Mouse (Mus musculus) cerebellum, adult 2 months (tissue): ENCODE data around the gene Sec24b.

Experiments
- CTCF ChIP-seq: fragments of 200-500 bp; IDR thresholded peaks from 2 replicates; pipeline ENCODE4 v1.5.1; 2011; ENCODE audit warnings: low read depth, mild to moderate bottlenecking, control low read depth, low read length, moderate library complexity, borderline replicate concordance; ENCODE audit not compliant: insufficient read depth
- POLR2A ChIP-seq: fragments of 200-500 bp; IDR thresholded peaks from 2 replicates; pipeline ENCODE4 v1.6.1; 2011; ENCODE audit warnings: low read length, control low read depth, borderline replicate concordance; ENCODE audit not compliant: insufficient read depth

GRCm38 (mm10) chr3:129953296-129953695 is 108.1 kb downstream of the Sec24b start:
- TF ChIP-seq CTCF (no peak), POLR2A (no peak)
